ENCODE assay signal across 25 mouse cellular contexts in genomic region chr6:139075433-139075832, GRCm38 (mm10).
DNase-seq lines count a peak whose midpoint lies in the region; ATAC-seq lines count a peak whose summit lies in the region.
"Had no signal": no experiment of that assay in that cellular context is flagged by ENCODE, and none has a peak within 500 bp of the region (broad histone marks: within the 10 kb centered on the region; RNA-seq: fewer than 3 reads in every experiment).

No protein-coding gene starts in this region.

- 50% methylated on average over 4 of the region's 4 CpGs for WGBS in forebrain, embryonic 16.5 days
- 39% methylated on average over 4 of the region's 4 CpGs for WGBS in forebrain, embryonic 15.5 days
- WGBS in midbrain, embryonic 11.5 days, result 63% methylated on average over 4 of the region's 4 CpGs
- WGBS in midbrain, embryonic 15.5 days, result 39% methylated on average over 4 of the region's 4 CpGs

- no peak overlapping the region for H3K9ac ChIP-seq in forebrain, embryonic 16.5 days (replicated peaks; ENCODE audit: low read depth, low read length)
- no peak overlapping the region for H3K9ac ChIP-seq in forebrain, embryonic 15.5 days (replicated peaks)
- no peak overlapping the region for H3K9ac ChIP-seq in midbrain, embryonic 11.5 days (ENCODE audit: low read length)
- no peak overlapping the region for H3K9ac ChIP-seq in midbrain, embryonic 15.5 days
- H3K9ac ChIP-seq: embryonic facial prominence, embryonic 15.5 days; kidney, embryonic 15.5 days; liver, embryonic 12.5 days had no signal

- H3K27ac ChIP-seq in forebrain, embryonic 16.5 days (ENCODE audit: low read length), result no peak overlapping the region
- H3K27ac ChIP-seq in forebrain, embryonic 15.5 days (replicated peaks), result no peak overlapping the region
- H3K27ac ChIP-seq in midbrain, embryonic 11.5 days (ENCODE audit: low read depth, low read length), result no peak overlapping the region
- no peak overlapping the region for H3K27ac ChIP-seq in midbrain, embryonic 15.5 days
- H3K27ac ChIP-seq: embryonic facial prominence, embryonic 10.5 days; embryonic facial prominence, embryonic 15.5 days; kidney, embryonic 15.5 days; liver, embryonic 12.5 days had no signal

- no peaks in the 10 kb centered on the region for H3K36me3 ChIP-seq in forebrain, embryonic 16.5 days (ENCODE audit: control insufficient read depth, insufficient read depth)
- H3K36me3 ChIP-seq in forebrain, embryonic 15.5 days, result no peaks in the 10 kb centered on the region
- H3K36me3 ChIP-seq in midbrain, embryonic 11.5 days (ENCODE audit: control insufficient read depth, insufficient read depth, low read length), result no peaks in the 10 kb centered on the region
- no peaks in the 10 kb centered on the region for H3K36me3 ChIP-seq in midbrain, embryonic 15.5 days (replicated peaks)
- H3K36me3 ChIP-seq: embryonic facial prominence, embryonic 10.5 days; embryonic facial prominence, embryonic 15.5 days; kidney, embryonic 15.5 days; liver, embryonic 12.5 days had no signal

- no peaks in the 10 kb centered on the region for H3K9me3 ChIP-seq in forebrain, embryonic 16.5 days (ENCODE audit: control insufficient read depth, low read length)
- no peaks in the 10 kb centered on the region for H3K9me3 ChIP-seq in forebrain, embryonic 15.5 days
- H3K9me3 ChIP-seq in midbrain, embryonic 11.5 days (ENCODE audit: control insufficient read depth, low read length), result no peaks in the 10 kb centered on the region
- no peaks in the 10 kb centered on the region for H3K9me3 ChIP-seq in midbrain, embryonic 15.5 days
- H3K9me3 ChIP-seq: embryonic facial prominence, embryonic 10.5 days; embryonic facial prominence, embryonic 15.5 days; kidney, embryonic 15.5 days; liver, embryonic 12.5 days; megakaryocyte, embryonic 14.5 days had no signal

- H3K4me2 ChIP-seq in forebrain, embryonic 16.5 days (ENCODE audit: low read length), result no peak overlapping the region
- no peak overlapping the region for H3K4me2 ChIP-seq in forebrain, embryonic 15.5 days (replicated peaks)
- H3K4me2 ChIP-seq in midbrain, embryonic 11.5 days, result no peak overlapping the region
- H3K4me2 ChIP-seq in midbrain, embryonic 15.5 days, result no peak overlapping the region
- H3K4me2 ChIP-seq: embryonic facial prominence, embryonic 15.5 days; kidney, embryonic 15.5 days; liver, embryonic 12.5 days had no signal

- no peak for DNase-seq in midbrain, embryonic 11.5 days (ENCODE audit: low spot score, missing footprints)
- peak; percentile 58 for DNase-seq in Muller cell, postnatal 12 days (ENCODE audit: inconsistent ontology term)
- DNase-seq in retina, embryonic 14.5 days (ENCODE audit: low spot score), result peak; percentile 56
- DNase-seq: adrenal gland, postnatal 25 days; cerebellum, adult 18-20 months; cerebellum, postnatal 25 days; gastrocnemius, postnatal 14 days; heart, postnatal 14 days; kidney, adult 18-20 months; kidney, postnatal 25 days; lung, adult 18-20 months; lung, postnatal 4 days; right cerebral cortex, postnatal 14 days; thymus, postnatal 4 days had no signal

- no peaks in the 10 kb centered on the region for H3K4me1 ChIP-seq in forebrain, embryonic 16.5 days (replicated peaks; ENCODE audit: control insufficient read depth, insufficient read depth, low read length)
- no peaks in the 10 kb centered on the region for H3K4me1 ChIP-seq in forebrain, embryonic 15.5 days
- no peaks in the 10 kb centered on the region for H3K4me1 ChIP-seq in midbrain, embryonic 11.5 days (ENCODE audit: control insufficient read depth, insufficient read depth, low read length)
- H3K4me1 ChIP-seq in midbrain, embryonic 15.5 days, result no peaks in the 10 kb centered on the region
- H3K4me1 ChIP-seq: embryonic facial prominence, embryonic 10.5 days; embryonic facial prominence, embryonic 15.5 days; kidney, embryonic 15.5 days; liver, embryonic 12.5 days; megakaryocyte, embryonic 14.5 days had no signal

- H3K27me3 ChIP-seq in forebrain, embryonic 16.5 days (replicated peaks; ENCODE audit: control insufficient read depth, insufficient read depth, low read length), result no peaks in the 10 kb centered on the region
- H3K27me3 ChIP-seq in forebrain, embryonic 15.5 days, result no peaks in the 10 kb centered on the region
- no peaks in the 10 kb centered on the region for H3K27me3 ChIP-seq in midbrain, embryonic 11.5 days (ENCODE audit: control insufficient read depth, insufficient read depth, low read length)
- H3K27me3 ChIP-seq in midbrain, embryonic 15.5 days (replicated peaks), result no peaks in the 10 kb centered on the region
- H3K27me3 ChIP-seq: embryonic facial prominence, embryonic 15.5 days; kidney, embryonic 15.5 days; liver, embryonic 12.5 days; megakaryocyte, embryonic 14.5 days had no signal

- 0 out of 2 replicates have a peak, but pooled peaks have one; percentile 45 for ATAC-seq in forebrain, embryonic 16.5 days
- no peak for ATAC-seq in forebrain, embryonic 15.5 days (replicated peaks)
- 0 out of 2 replicates have a peak, but pooled peaks have one; percentile 30 for ATAC-seq in midbrain, embryonic 11.5 days (ENCODE audit: low FRiP score)
- no peak for ATAC-seq in midbrain, embryonic 15.5 days (replicated peaks)
- ATAC-seq in frontal cortex, adult (ENCODE audit: low TSS enrichment), result no peak
- ATAC-seq: CD4-positive, CD25-positive, alpha-beta regulatory T cell, adult 4 months; liver, embryonic 12.5 days; lung, postnatal 0 days had no signal

- H3K4me3 ChIP-seq in forebrain, embryonic 16.5 days (replicated peaks; ENCODE audit: low read length), result no peak overlapping the region
- H3K4me3 ChIP-seq in forebrain, embryonic 15.5 days, result no peak overlapping the region
- H3K4me3 ChIP-seq in midbrain, embryonic 11.5 days (ENCODE audit: low read depth, low read length), result no peak overlapping the region
- H3K4me3 ChIP-seq in midbrain, embryonic 15.5 days, result no peak overlapping the region
- H3K4me3 ChIP-seq: embryonic facial prominence, embryonic 10.5 days; embryonic facial prominence, embryonic 15.5 days; kidney, embryonic 15.5 days; liver, embryonic 12.5 days; megakaryocyte, embryonic 14.5 days had no signal

Comparison
In these comparisons a context has a peak if more than half of its experiments do, and no peak if none do; other contexts are left out.
1. ATAC-seq: peak in forebrain, embryonic 16.5 days (single experiment) and midbrain, embryonic 11.5 days (single experiment); none in forebrain, embryonic 15.5 days (single experiment), midbrain, embryonic 15.5 days (single experiment) and frontal cortex, adult (single experiment).